Mouse (Mus musculus): ENCODE data around the gene Ptprt.

Gene Ptprt

GRCm38 (mm10) chr2:162411014-162411413 lies 249.9 kb downstream of the Ptprt start:
- DNase-seq (ENCODE audit: inconsistent ontology term) = no peak

DNA sequence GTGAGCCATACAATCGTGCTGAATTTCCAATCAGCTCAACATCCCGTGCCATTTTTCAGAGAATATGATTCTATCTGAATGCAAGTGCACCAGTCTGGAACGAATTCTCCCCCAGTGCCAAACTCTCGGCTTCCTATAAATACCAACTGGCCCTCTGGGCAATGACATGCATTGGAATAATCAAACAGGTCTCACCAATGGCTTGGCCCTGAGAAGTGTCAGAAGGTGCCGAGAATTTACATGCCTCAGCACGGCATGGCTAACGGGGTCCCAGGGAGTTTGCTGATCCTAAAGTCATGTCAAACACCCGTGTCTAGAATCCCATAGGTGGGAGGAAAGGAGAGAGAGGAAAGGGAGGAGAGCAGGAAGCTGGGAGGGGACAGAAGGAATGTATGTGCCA lies 251.7 kb downstream of the Ptprt start:
- peak; percentile 21 for DNase-seq (ENCODE audit: inconsistent ontology term)

- DNase-seq (ENCODE audit: inconsistent ontology term) = peak; percentile 9
Measured at GRCm38 (mm10) chr2:162401316-162402100, 259.4 kb downstream of the Ptprt start.

DNA sequence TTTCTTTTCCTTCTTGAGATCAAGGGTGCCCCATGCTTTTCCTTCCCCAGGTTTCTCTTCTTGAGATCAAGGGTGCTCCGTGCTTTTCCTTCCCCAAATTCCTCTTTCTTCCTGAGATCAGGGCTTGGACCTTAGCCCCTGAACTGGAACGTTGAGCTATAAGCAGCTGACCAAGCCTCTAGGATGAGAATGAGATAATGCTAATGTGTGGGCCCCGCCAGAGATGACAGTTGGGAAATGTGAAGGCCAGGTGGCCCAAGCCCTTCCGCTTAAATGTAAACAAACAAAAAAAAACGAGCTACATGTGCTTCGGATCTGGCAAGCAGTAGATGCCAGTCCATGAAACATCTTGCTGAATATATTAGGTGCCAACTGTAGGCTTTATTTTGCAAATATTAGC lies 266.3 kb downstream of the Ptprt start:
- no peak for DNase-seq (ENCODE audit: inconsistent ontology term)

GRCm38 (mm10) chr2:162391834-162392233 lies 269.1 kb downstream of the Ptprt start:
- DNase-seq (ENCODE audit: inconsistent ontology term) = peak; percentile 63

- peak; percentile 62 for DNase-seq (ENCODE audit: inconsistent ontology term)
Measured at GRCm38 (mm10) chr2:162377309-162377708, 283.6 kb downstream of the Ptprt start.

GRCm38 (mm10) chr2:162349047-162349446 lies 311.9 kb downstream of the Ptprt start:
- no peak for DNase-seq (ENCODE audit: inconsistent ontology term)

GRCm38 (mm10) chr2:162341846-162342245 lies 319.1 kb downstream of the Ptprt start:
- no peak for DNase-seq (ENCODE audit: inconsistent ontology term)

- DNase-seq (ENCODE audit: inconsistent ontology term) = no peak
Measured at GRCm38 (mm10) chr2:162340231-162340630, 320.7 kb downstream of the Ptprt start.

GRCm38 (mm10) chr2:162332066-162332683 lies 328.8 kb downstream of the Ptprt start:
- no peak for DNase-seq (ENCODE audit: inconsistent ontology term)

DNA sequence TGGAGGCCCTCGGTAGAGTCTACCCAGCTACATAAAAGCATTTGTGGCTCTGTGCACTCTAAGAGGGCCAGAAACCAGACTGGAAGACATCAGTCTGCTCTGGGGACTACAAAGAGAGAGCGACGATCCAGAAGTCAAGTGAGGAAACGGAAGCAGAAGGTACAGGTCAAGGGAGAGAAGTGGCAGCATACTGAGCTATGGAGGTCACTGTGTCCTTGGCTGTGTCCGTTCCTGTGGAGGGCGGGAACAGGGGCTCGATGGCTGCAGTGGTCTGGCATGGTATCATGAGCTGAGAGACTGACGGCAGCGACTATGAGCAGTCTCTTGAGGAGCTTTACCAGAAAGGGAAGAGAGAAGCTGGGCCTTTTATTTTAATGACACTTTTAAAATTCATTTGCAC lies 331.5 kb downstream of the Ptprt start:
- no peak for DNase-seq (ENCODE audit: inconsistent ontology term)

DNA sequence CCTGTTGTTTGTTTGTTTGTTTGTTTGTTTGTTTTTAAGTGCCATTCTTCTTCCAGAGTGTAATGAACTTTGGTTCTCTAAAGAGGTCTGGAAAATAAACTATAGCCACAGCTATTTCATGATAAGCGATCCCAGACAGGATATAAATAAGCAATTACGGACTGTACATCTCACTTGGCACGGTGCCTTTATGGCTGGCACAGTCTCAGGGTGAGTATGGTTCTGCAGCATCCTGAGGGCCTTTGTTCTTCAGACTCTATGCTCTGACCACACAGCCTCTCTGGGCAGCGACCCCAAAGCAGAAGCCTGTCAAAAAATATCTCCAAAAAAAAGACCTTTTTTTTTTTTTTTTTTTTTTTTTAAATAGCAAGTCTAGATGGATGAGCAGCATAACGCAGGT lies 338.5 kb downstream of the Ptprt start:
- DNase-seq (ENCODE audit: inconsistent ontology term) = peak; percentile 3

DNA sequence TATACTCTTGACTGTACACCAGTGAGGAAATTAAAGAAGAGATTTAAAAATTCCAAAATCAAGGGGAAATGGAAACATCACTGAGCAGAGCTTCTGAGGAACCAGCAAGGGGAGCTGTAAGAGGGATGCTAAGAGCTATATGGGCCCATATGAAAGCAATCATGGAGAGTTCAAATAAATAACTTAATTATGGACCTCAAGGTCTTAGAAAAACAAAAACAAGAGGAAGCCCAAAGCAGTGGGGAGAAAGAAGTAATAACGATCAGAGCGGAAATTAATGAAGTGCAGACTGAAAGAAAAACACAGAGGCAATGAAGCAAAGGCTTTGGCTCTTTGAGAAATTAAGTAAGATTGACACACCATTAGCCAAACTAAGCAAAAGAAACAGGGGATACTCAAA lies 353.0 kb downstream of the Ptprt start:
- DNase-seq (ENCODE audit: inconsistent ontology term) = no peak

DNA sequence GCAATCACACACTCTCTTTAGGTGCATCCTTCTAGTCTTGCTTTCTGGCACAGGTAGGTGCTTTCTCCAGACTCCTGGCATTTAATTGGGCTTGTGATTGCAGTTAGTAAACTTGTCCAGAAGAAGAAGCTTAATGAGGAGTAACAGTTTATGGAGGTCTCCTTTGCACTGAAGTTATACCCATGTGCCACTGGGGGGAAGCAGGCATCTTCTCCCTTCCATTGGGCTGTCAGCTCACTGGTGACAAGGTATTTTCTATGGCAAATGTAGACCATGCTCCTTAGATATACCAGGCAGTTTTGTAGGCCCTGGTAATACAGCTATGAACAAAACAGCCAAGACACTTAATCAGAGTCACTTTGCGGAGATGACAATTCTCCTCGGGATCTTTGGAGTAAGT lies 366.9 kb downstream of the Ptprt start:
- no peak for DNase-seq (ENCODE audit: inconsistent ontology term)

DNA sequence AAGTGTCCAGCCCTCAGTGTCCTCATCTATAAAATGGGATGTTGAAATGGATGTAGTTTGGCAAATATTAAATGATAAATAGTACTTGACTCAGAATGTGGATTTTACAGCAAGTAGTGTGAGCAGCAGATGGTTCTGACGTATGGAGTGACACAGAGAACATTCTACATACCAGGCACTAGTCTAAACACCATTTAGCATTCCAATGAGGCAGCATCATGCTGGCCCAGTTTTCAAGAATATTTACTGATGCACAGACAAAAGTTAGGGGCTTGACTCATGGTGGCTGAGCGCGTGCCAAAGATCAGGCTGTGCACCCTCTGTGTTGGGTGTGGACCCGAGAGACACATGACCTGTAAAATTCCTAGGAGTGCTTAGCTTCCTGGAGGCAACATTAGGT lies 378.3 kb downstream of the Ptprt start:
- peak; percentile 91 for DNase-seq (ENCODE audit: inconsistent ontology term)

GRCm38 (mm10) chr2:162282121-162282520 lies 378.8 kb downstream of the Ptprt start:
- peak; percentile 66 for DNase-seq (ENCODE audit: inconsistent ontology term)

DNA sequence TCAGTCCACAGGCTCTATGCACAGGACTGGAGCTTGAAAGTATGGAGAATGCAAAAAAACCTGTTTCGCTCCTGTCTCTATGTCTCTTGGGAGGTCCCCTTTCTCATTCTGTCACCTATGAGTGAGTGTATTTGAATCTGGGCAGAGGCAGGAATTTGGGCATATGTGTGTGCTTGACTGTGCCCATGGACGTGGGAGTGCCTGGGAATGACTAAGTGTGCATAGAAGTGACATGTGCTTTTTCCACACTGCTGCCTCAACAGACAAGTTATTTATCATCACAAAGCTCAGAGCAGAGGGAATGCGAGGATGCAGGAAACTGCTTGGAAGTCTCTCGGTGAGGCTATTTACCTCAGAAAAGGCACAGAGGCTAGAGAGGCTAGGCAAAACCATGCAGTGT lies 387.1 kb downstream of the Ptprt start:
- no peak for DNase-seq (ENCODE audit: inconsistent ontology term)

DNA sequence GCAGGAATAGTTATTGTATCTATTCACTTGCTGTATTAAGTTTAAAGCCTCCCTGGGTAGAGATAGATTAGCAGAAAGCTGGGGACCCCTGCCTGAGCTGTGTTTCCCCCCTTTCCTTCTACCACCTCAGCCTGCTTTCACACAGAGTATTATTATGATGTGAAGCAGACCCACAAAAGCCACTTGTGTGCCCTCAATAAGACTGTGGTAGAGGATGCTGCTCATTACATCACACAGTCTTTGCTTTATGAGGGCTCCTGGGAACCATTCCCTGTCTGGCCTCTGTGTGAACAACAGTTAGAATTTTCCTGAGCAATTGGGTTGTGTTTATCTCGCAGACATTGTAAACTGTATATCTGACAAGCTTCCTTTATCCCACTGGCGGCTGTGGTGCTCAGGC lies 409.7 kb downstream of the Ptprt start:
- no peak for DNase-seq (ENCODE audit: inconsistent ontology term)

- peak; percentile 82 for DNase-seq (ENCODE audit: inconsistent ontology term)
Measured at GRCm38 (mm10) chr2:162248296-162248695, 412.7 kb downstream of the Ptprt start.

DNA sequence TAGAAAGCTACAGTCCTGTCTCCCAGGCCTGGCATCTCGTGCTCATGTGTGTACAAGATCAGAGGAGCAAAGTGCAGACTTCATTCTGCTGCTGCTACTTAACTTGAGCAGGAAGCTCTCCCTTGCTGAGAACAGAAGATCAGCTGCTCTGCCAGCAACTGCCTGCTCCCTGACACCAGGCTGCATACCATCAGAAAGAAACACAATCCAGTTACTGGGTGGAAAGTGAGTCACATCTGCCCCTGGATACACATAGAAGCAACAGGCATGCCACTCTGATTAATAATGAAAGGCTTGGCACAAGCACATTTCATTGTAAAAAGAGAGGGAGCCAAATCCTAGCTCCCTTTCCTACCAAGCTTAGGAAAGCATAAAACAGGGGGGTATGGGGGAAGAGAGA lies 438.5 kb downstream of the Ptprt start:
- DNase-seq (ENCODE audit: inconsistent ontology term) = peak; percentile 85

- no peak for DNase-seq (ENCODE audit: inconsistent ontology term)
Measured at GRCm38 (mm10) chr2:162220586-162220985, 440.4 kb downstream of the Ptprt start.

DNA sequence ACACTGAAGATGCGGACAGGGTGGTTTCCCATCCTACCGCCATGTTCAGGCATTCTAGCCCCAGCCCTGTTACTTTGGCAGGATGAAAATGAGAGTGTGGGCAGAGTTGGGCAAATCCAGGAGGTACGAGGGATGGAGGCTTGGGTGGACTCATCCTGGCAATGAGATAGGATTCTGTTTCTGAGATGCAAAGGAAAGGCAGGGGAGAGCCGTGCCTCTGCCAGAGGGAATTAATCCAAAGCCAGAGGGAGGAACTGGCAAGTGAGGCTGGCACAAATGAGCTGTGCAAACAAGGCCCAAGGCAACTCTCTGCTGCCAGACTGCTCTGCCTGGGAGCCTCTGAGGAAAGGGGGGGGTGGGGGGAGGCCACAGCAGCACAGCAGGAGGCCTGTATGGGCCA lies 441.4 kb downstream of the Ptprt start:
- DNase-seq (ENCODE audit: inconsistent ontology term) = peak; percentile 45

DNA sequence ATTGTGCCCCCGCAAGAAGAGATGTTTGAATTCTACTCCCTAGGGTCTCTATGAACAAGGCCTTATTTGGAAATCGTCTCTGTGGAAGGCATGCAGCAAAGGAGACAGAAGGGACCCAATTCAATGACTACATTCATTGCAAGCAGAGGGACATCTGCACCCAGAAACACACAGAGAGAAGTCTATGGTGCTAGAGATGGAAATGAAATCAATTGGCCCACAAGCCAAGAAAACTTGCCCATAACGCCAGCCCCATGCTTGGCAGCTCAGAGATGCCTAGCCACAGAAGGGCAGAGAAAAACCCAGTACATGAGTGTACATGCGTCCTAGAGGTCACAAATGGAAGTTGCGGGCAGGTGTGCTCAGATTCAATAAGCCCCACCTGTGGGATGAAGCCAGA lies 443.1 kb downstream of the Ptprt start:
- DNase-seq (ENCODE audit: inconsistent ontology term) = no peak
